Mouse (Mus musculus): ENCODE results near the gene Sh2d3c.

- TF ChIP-seq HCFC1 (IDR thresholded peaks at IDR 0.05; ENCODE audit: low read depth, low read length), result no peak
- TF ChIP-seq CTCF (conservative IDR thresholded peaks at IDR 0.05 in 1 of 2, IDR thresholded peaks at IDR 0.05 in 1 of 2; ENCODE audit: low read depth in 2 of 2, low read length in 2 of 2), result no peak
- no peak for TF ChIP-seq USF1 (IDR thresholded peaks at IDR 0.05; ENCODE audit: low read depth, low read length)
- no peak for TF ChIP-seq NELFE (IDR thresholded peaks at IDR 0.05; ENCODE audit: low read depth, low read length)
- no peak for TF ChIP-seq POLR2A (IDR thresholded peaks at IDR 0.05; ENCODE audit: low read depth, low read length)
- no peak for TF ChIP-seq POLR2AphosphoS2 (IDR thresholded peaks at IDR 0.05; ENCODE audit: low read depth, low read length)
- no peak for TF ChIP-seq MAX (IDR thresholded peaks at IDR 0.05; ENCODE audit: low read length)
- TF ChIP-seq EP300 (IDR thresholded peaks at IDR 0.05; ENCODE audit: low read length), result no peak
- TF ChIP-seq E2F4 (IDR thresholded peaks at IDR 0.05; ENCODE audit: insufficient replicate concordance, low read depth, low read length), result no peak
- TF ChIP-seq PAX5 (IDR thresholded peaks at IDR 0.05; ENCODE audit: low read length), result no peak
- no peak for TF ChIP-seq MXI1 (IDR thresholded peaks at IDR 0.05; ENCODE audit: low read depth, low read length)
- TF ChIP-seq ZC3H11A (IDR thresholded peaks at IDR 0.05; ENCODE audit: low read depth, low read length), result no peak
These were observed 23.6 kb downstream of the Sh2d3c start for GRCm38 (mm10) chr2:32744272-32744982.
